Mouse (Mus musculus) embryonic stem cell, embryonic (primary cell): ENCODE measurements around the gene Ccdc120.

Experiments
- CTCF ChIA-PET, 4 experiments: fragments of 300-600 bp in 2 of 4; fragments of 350-600 bp in 2 of 4; sonication (Branson Sonifier 250); formaldehyde crosslinking; loops; one replicate each; lab custom pipeline; 2022; ENCODE audit warnings: inconsistent platforms in 2 of 4; lab: Charles Lee
- POLR2A ChIA-PET, 4 experiments: fragments of 300-600 bp in 2 of 4; fragments of 350-600 bp in 2 of 4; sonication (Branson Sonifier 250); formaldehyde crosslinking; loops; one replicate each; lab custom pipeline; 2022; ENCODE audit warnings: antibody characterized with exemption in 4 of 4, inconsistent platforms in 1 of 4; lab: Charles Lee

The Ccdc120 gene

DNA sequence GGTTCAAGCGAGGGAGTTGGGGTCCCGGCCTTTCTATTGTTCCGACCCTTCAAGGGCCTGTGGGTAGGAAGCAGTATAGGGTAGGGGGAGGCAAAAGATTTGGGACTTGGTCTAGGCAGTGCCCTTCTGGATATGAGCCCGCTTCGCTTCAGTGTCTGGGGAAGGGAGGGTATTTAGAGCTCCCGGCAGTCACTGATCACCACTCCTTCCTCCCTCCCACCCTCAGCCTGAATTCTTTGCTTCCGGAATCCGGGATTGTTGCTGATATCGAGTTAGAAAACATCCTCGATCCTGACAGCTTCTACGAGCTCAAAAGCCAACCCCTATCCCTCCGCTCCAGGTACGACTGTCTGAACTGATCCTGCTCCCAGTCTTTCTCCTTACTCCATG lies 14.6 kb upstream of the Ccdc120 start:
- CTCF ChIA-PET = interaction anchor here in 2 of 4 experiments (0.6 to 1.8 kb wide), 5 partner anchors 23 to 360 kb away, joined by 3 to 7 read pairs (median 4); no protein-coding TSS in a partner anchor
- POLR2A ChIA-PET = interaction anchor here in 3 of 4 experiments (0.6 to 6.6 kb wide), 53 partner anchors 10 to 409 kb away, joined by 3 to 61 read pairs (median 4); partner anchors contain the start of genes Ccdc120 (in 3 of the 3), Gm45208 (in 2 of the 3), Gripap1 (in 2 of the 3) and Otud5 (in 2 of the 3)

DNA sequence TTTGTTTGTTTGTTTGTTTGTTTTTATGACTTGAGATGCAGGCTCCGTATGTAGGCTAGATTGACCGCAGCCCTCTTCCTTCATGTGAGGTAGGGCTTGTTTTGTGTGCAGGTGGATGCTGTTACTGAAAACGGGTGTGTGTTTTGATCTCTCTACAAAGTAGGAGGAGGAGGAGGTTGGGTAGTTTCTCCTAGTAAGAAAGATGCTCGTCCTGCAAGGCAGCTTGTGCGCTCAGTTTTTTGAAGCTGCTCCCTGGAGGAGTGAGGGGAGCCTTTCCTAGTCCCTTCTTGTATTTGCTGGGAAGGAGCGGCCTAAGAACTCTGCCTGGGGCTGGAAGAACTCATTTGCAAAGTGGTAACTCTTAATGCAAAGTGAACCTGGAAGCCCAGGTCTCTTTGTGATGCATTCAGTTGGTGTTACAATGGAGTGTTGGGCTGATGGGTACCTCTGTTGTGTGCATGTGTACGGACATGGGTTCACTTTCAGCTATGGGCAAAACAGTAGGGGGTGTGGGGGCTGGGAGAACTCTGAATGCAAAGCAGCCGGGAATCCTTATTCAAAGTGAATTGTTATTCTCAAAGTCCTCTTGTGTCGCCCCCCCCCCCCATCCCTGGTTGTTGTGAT lies 14.1 kb upstream of the Ccdc120 start:
- POLR2A ChIA-PET = interaction anchor here in 3 of 4 experiments (0.7 to 6.6 kb wide), 53 partner anchors 9 to 410 kb away, joined by 3 to 61 read pairs (median 4); partner anchors contain the start of genes Ccdc120 (in 3 of the 3), Praf2 (in 3 of the 3), Gm45208 (in 2 of the 3) and Gripap1 (in 2 of the 3)
- CTCF ChIA-PET = interaction anchor here in 1 of 4 experiments (0.7 to 1.8 kb wide), 4 partner anchors 31 to 361 kb away, joined by 3 to 4 read pairs (median 4); no protein-coding TSS in a partner anchor

DNA sequence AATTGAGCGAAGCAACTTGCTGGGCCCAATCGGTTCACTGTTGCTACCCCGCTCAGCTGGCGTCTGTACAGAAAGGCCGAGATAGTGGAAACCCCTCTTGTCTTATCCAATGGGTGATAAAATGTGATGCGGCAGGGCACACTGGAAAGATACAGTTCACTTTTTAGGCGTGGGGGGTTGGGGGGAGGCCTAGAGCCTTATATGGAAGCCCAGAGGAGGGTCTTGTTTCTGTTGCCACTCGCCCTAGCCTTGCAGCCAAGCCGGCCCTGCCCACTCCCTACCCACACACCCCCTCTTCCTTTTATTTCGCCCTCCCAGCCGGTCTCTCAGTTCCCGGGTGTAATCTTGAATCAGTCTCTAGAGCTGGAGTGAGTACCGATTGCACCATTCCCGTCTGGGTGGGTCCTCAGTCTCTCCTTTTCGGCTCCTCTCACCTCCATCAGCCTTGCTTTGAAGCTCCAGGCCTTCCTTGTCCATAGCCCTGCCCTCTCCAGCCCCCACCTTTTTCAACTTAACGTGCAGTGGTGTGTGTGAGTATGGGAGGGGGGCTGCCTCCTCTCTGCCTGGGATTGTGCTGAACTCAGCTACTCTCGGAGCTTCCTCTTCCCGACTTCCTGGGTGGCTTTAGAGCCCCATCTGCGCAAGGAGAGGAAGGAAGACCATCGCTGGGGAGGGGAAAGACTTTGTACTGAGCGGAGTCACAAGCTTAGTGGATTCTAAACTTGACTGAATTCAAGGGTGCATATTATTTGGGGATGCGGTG lies 13.1 kb upstream of the Ccdc120 start:
- ChIA-PET POLR2A (interaction anchor here in 3 of 4 experiments (0.5 to 6.6 kb wide), 39 partner anchors 10 to 401 kb away, joined by 3 to 61 read pairs (median 4); partner anchors contain the start of genes Praf2 (in 3 of the 3), Ccdc120 (in 2 of the 3), Gm45208 (in 2 of the 3) and Hdac6 (in 2 of the 3)), CTCF (interaction anchor here in 1 of 4 experiments (1.7 to 1.8 kb wide), 2 partner anchors 30 to 362 kb away, joined by 4 read pairs; no protein-coding TSS in a partner anchor)

DNA sequence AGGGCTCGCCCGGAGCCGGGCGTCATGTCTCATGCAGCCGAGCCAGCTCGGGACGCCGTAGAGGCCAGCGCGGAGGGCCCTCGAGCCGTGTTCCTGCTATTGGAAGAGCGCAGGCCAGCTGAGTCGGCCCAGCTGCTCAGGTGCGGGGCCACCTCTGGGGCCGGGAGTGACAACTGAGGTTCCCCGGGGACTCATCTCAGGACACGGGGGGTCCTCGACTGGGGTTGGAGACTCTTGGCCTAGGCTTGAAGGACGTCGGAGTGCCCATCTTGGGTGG lies 12.2 kb upstream of the Ccdc120 start:
- CTCF ChIA-PET = interaction anchor here in 2 of 4 experiments (0.6 to 1.7 kb wide), 3 partner anchors 12 to 52 kb away, joined by 3 to 4 read pairs (median 4); partner anchors contain the start of gene Ccdc120 (in 1 of the 2)
- POLR2A ChIA-PET = interaction anchor here in 2 of 4 experiments (0.6 to 6.6 kb wide), 15 partner anchors 12 to 383 kb away, joined by 3 to 61 read pairs (median 4); partner anchors contain the start of genes Gm45208 (in 2 of the 2), Ccdc120 (in 1 of the 2), Gripap1 (in 1 of the 2) and Kcnd1 (in 1 of the 2)

DNA sequence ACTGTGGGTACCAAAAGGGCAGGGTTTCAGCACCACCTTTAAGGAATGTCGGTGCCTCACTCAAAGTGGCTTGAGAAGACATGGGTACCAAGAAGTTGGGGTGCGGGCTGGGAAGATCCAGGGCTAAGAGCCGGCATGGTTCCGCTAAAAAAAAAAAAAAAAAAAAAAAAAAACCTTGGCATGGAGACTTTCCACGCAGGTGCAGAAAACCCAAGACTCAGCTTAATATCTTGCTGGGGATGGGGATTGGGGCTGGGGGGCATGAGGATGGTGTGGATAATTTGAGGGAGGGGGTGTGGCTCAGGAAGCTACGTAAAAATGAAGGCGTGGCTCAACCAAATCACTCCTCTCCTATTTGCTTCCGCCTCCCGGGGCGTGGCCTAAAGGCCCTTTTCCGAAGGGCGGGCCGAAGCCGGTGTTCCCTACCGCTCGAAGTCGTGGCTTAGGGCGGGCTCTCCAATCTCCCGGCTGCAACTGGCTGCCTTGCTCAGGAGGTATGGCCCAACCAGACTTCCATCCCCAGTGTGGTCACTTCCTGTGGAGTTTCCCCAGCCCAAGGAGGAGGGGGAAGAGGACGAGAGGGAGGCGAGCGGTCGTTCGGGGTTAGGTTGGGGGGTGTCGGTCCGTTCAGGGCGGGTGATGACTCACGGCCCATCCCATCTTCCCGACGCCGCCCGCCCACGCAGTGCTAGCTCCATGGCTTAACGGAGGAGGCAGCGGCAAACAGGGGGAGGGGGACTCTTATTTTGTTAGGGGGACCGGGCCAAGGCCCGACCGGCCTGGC lies 11.6 kb upstream of the Ccdc120 start, which contains the start of gene Tfe3:
TSS of gene Tfe3 (plus strand) at position 424 of the 784 bp plus-strand sequence.
- CTCF ChIA-PET = interaction anchor here in 3 of 4 experiments (0.6 to 1.3 kb wide), 3 partner anchors 11 to 341 kb away, joined by 3 to 12 read pairs (median 4); partner anchors contain the start of gene Ccdc120 (in 1 of the 3)
- POLR2A ChIA-PET = interaction anchor here in 3 of 4 experiments (0.6 to 6.6 kb wide), 27 partner anchors 9 to 528 kb away, joined by 3 to 61 read pairs (median 4); partner anchors contain the start of genes Gm45208 (in 3 of the 3), Ccdc120 (in 1 of the 3), Gripap1 (in 1 of the 3) and Hdac6 (in 1 of the 3)

DNA sequence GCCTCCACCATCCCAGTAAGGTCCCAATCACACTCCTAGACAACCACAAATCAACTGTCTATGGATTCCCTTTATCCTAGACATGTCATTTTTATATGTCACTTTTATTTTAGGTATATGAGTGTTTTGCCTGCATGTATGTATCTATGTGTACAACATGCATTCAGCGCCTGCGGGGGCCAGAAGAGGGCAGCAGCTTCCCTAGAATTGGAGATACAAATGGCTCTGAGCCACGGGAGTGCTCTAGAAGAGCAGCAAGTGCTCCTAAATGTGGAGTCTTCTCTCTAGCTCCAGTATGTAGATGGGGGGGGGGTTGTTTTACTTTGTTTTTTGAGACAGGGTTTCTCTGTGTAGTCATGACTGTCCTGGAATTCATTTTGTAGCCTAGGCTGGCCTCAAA lies 2.9 kb upstream of the Ccdc120 start:
- CTCF ChIA-PET = interaction anchor here in 3 of 4 experiments (0.6 to 1.7 kb wide), 9 partner anchors 15 to 264 kb away, joined by 3 to 7 read pairs (median 4); no protein-coding TSS in a partner anchor

DNA sequence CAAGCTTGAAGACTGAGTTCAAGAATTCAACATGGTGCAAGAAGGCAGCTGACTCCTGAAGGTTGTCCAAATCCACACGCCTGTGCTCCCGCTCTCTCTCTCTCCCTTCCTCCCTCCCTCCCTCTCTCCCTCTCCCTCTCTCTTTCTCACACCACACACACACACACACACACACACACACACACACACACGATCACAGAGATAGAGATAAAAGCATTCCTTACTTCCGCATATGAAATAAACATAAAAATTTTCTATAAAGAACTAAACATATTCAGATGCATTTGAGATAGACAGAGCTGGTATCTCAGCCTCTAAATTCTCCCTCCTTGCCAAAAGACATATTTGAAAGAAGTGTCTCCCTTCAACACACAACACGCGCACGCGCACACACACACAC lies 5.3 kb downstream of the Ccdc120 start:
- CTCF ChIA-PET = interaction anchor here in 1 of 4 experiments (0.6 kb wide), 1 partner anchor 379 kb away, joined by 7 read pairs; no protein-coding TSS in a partner anchor
- POLR2A ChIA-PET = interaction anchor here in 1 of 4 experiments (0.7 kb wide), 1 partner anchor 165 kb away, joined by 5 read pairs; no protein-coding TSS in a partner anchor

More for the DNA sequence above, 2.9 kb upstream of the Ccdc120 start:
- POLR2A ChIA-PET = interaction anchor here in 2 of 4 experiments (0.5 to 1.3 kb wide), 6 partner anchors 10 to 306 kb away, joined by 3 read pairs; partner anchors contain the start of gene Gripap1 (in 1 of the 2)

DNA sequence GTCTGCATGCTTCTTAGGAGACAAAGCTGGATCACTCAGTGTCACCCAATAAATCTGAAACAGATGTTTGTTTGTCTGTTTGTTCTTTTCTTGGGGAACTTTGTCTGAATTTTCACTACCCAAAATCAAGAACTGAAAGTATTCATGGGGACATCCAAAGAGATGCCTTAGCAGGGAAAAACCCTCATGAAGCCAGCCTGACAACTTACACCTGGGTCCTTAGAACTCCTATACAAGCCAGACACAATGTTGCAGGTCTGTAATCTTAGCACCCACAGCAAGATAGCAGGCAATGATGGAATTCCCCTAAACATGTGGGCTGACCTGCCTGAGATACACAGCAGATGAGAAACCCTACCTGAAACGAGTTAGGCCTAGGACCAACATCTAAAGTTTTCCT lies 5.8 kb downstream of the Ccdc120 start:
- POLR2A ChIA-PET = no interaction called here
- CTCF ChIA-PET = interaction anchor here in 1 of 4 experiments (0.6 kb wide), 1 partner anchor 379 kb away, joined by 7 read pairs; no protein-coding TSS in a partner anchor

DNA sequence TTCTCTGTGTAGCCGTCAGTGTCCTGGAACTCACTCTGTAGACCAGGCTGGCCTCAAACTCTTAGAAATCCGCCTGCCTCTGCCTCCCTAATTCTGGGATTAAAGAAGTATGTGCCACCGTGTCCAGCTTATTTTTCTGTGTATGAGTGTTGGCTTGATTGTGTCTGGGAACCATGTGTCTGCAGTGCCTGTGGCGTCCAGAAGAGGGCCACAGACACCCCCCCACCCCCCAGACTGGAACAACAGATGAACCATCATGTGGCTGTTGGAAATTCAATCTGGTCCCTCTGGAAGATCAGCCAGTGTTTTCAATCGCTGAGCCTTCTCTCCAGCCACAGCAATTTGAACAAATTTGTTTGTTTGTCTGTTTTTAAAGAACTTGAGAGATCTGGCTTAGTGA lies 7.2 kb downstream of the Ccdc120 start:
- ChIA-PET POLR2A (interaction anchor here in 3 of 4 experiments (0.5 to 1.6 kb wide), 9 partner anchors 10 to 115 kb away, joined by 3 to 12 read pairs (median 4); partner anchors contain the start of genes Praf2 (in 1 of the 3), Tfe3 (in 1 of the 3) and Wdr45 (in 1 of the 3)), CTCF (interaction anchor here in 3 of 4 experiments (0.6 to 1.7 kb wide), 14 partner anchors 10 to 1243 kb away, joined by 3 to 12 read pairs (median 3); no protein-coding TSS in a partner anchor)

DNA sequence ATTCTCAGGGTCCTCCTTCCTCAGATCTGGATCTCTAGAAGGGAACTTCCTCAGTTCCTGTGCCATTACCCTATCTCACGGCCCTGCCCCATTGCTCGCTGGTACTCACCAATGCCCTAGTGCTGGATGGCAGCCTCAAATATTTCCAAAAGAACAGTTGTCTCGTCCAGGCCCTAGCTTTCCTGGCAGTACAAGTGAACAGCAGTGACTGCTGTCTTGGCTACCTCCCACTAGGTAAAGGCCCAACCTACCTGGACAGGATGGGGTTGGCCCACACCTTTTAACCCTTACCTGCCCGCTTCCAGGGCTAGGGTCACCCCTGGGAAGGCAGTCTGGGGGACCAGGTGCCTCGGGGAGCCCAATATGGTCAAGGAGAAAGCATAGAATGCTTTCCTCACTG lies 9.6 kb downstream of the Ccdc120 start:
- CTCF ChIA-PET = interaction anchor here in 1 of 4 experiments (1.7 kb wide), 1 partner anchor 8 kb away, joined by 5 read pairs; no protein-coding TSS in a partner anchor

DNA sequence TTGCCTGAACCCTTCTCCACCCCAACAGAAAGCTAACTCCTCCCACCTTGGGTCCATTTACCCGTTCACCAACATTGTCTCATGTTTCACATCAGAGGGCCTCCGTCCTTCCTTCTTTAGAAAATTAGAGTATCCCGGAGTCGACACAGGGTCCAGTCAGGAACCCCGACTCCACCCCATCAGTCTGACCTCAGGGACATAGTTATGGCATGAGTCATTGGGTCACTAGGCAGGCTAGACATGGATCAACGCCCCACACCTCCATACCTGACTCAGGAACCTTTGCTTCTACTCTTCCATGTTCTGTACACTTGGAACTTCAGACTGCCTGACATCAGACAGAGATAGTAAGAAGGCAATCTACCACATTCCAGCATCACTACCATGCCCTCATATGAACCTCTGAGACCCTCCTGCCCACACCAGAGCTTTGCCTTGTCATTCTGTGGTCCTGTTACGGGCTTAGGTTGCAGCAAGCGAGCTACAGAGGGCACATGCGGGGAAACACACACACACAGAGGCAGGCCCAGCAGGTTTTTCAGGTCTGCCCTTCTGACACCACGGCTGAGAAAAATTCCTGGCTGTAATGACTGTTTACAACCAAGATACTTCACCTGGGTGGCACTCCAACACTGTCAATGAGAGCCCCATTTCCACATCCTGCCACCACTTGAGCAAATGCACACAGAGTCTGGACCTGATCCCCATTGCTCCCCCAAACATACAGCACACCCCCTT lies 10.5 kb downstream of the Ccdc120 start:
- POLR2A ChIA-PET = interaction anchor here in 3 of 4 experiments (0.6 to 2.9 kb wide), 9 partner anchors 12 to 207 kb away, joined by 3 to 12 read pairs (median 5); partner anchors contain the start of genes Praf2 (in 3 of the 3), Gm45208 (in 1 of the 3) and Hdac6 (in 1 of the 3)
- CTCF ChIA-PET = interaction anchor here in 1 of 4 experiments (1.0 kb wide), 1 partner anchor 276 kb away, joined by 3 read pairs; no protein-coding TSS in a partner anchor

More for the DNA sequence above, 9.6 kb downstream of the Ccdc120 start:
- POLR2A ChIA-PET = interaction anchor here (0.6 to 2.9 kb wide), 8 partner anchors 10 to 35 kb away, joined by 3 to 12 read pairs (median 4); partner anchors contain the start of gene Praf2 (in 3 of the 4)

DNA sequence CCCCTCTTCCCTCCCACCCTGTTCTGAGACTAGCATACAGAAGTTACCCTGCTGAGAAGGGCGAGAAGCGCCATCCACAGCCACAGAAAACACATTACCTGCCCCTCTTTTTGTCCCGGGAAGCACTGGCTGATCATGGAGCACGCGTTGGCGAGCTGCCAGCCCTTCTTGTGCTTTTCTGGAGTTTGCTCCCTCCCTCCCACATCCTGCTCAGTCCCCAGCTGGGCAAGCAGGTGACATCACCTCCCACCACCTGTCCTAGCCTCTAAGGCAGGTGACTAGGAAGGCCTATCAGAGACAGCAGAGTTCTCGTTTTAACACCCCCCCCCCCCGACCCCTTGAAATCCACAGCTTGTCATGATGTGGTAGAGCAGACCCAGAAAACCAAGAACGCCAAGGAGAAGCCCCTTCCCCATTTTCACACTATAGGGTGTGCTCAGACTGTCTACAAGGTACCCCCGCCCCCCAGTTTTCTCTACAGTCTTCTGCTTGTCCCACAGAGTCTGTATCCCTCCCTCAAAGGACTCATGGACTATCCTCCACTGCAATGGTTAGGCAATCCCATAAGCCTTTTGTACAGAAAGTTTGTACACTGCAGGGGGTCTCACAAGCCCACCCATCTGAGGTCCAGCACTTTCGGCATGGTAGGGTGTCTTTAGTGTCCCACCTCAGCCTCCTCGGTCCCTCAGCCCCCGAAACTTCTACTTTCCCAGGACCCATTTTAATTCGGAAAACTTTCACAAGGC lies 11.2 kb downstream of the Ccdc120 start:
- POLR2A ChIA-PET = interaction anchor here in 3 of 4 experiments (0.5 to 2.9 kb wide), 13 partner anchors 10 to 393 kb away, joined by 3 to 12 read pairs (median 4); partner anchors contain the start of genes Praf2 (in 2 of the 3), Gm45208 (in 1 of the 3), Hdac6 (in 1 of the 3) and Wdr13 (in 1 of the 3)
- CTCF ChIA-PET = interaction anchor here in 2 of 4 experiments (0.7 to 1.0 kb wide), 2 partner anchors 164 to 276 kb away, joined by 3 read pairs; no protein-coding TSS in a partner anchor

DNA sequence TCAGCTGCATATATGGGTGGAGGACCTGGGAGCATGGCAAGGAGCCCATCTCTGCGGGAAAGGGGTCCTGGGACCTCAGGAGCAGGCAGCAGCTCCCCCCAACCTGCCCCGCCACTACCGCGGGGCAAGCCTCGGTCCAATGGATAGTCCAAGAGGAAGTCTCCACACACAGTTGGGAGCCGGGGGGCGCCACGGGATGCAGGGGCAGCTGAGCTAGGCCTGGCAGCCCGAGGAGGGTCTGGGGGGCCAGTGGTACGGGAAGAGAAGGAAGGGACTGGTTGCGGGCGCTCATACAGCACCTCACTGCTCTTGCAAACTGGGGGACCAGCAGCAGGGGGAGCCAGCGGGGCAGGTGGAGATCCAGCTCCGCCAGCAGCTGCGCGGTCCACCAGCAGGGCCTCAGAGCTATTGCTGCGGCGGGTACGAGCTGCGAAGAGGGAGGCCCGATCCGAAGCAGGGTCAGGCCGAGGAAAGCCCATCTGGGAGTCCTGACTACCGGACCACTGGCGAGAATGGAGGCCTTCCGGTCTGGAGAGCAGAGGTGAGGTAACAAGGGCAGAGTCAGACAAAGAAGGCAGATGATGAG lies 17.0 kb downstream of the Ccdc120 start:
- ChIA-PET POLR2A (interaction anchor here in 3 of 4 experiments (0.6 to 2.4 kb wide), 18 partner anchors 8 to 178 kb away, joined by 3 to 14 read pairs (median 4); partner anchors contain the start of genes Ccdc120 (in 3 of the 3), Gm45208 (in 1 of the 3), Gripap1 (in 1 of the 3) and Tfe3 (in 1 of the 3)), CTCF (interaction anchor here in 3 of 4 experiments (0.5 to 2.2 kb wide), 32 partner anchors 8 to 426 kb away, joined by 3 to 12 read pairs (median 4); partner anchors contain the start of genes Ccdc120 (in 1 of the 3), Gpkow (in 1 of the 3) and Hdac6 (in 1 of the 3))

DNA sequence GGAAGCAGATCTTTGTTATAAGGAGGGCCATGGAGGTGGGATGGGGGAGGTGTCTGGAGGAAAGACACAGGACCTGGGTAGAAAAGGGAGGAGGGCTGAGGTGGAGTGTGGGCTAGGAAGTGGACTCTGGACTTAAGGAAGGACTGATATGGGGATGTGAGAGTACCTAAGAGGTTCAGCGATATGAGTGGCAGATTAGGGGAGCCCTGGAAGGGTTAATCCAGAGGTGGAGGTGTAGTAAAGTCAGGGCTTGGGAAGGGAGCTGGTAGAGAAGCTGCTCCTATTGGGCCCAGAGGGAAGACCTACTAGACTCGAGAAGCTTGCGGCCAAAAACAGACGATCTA lies 21.8 kb downstream of the Ccdc120 start:
- CTCF ChIA-PET = interaction anchor here in 2 of 4 experiments (0.6 to 1.4 kb wide), 2 partner anchors 36 to 58 kb away, joined by 3 read pairs; no protein-coding TSS in a partner anchor
- POLR2A ChIA-PET = interaction anchor here (0.6 to 9.2 kb wide), 18 partner anchors 10 to 417 kb away, joined by 3 to 61 read pairs (median 4); partner anchors contain the start of genes Ccdc120 (in 1 of the 4), Gpkow (in 1 of the 4), Hdac6 (in 1 of the 4) and Rbm3 (in 1 of the 4)
